Mouse (Mus musculus): ENCODE data around the gene Eif2s1. TPM values are rescaled to one million over a fixed set of nuclear protein-coding genes. Genes with fewer than 3 reads are reported as not detected.
A peak's percentile ranks its signal among the peaks of the same experiment; 100 is the strongest.

Gene Eif2s1
- polyA plus RNA-seq, 1 experiment, result 8.6 TPM

- no peak for DNase-seq
- WGBS, result 22% methylated on average over 16 of the region's 16 CpGs
- no peak for TF ChIP-seq CTCF (IDR thresholded peaks at IDR 0.05; ENCODE audit: insufficient read depth, low read length)
- no peak for TF ChIP-seq POLR2A (IDR thresholded peaks at IDR 0.05; ENCODE audit: borderline replicate concordance, extremely low read depth, low read depth, low read length)
- Histone ChIP-seq H3K4me1 (ENCODE audit: control insufficient read depth, insufficient read depth, low read length) (peaks cover 6% of the 10 kb centered on the region), H3K4me3 (replicated peaks; ENCODE audit: extremely low read depth, low read depth, low read length) (no peak overlapping the region)
Measured at GRCm38 (mm10) chr12:78910684-78911461, 49.3 kb downstream of the Eif2s1 start.

- Histone ChIP-seq H3K4me1 (ENCODE audit: control insufficient read depth, insufficient read depth, low read length) (peaks cover 3% of the 10 kb centered on the region), H3K4me3 (replicated peaks; ENCODE audit: extremely low read depth, low read depth, low read length) (no peak overlapping the region)
- TF ChIP-seq POLR2A (IDR thresholded peaks at IDR 0.05; ENCODE audit: borderline replicate concordance, extremely low read depth, low read depth, low read length) (no peak), CTCF (IDR thresholded peaks at IDR 0.05; ENCODE audit: insufficient read depth, low read length) (no peak)
- peak; percentile 21 for DNase-seq
- 4% methylated on average over 37 of the region's 37 CpGs for WGBS
Measured at GRCm38 (mm10) chr12:78911707-78912417, 50.2 kb downstream of the Eif2s1 start.

GRCm38 (mm10) chr12:78914458-78914857, 52.8 kb downstream of the Eif2s1 start:
- TF ChIP-seq POLR2A (IDR thresholded peaks at IDR 0.05; ENCODE audit: borderline replicate concordance, extremely low read depth, low read depth, low read length) (no peak), CTCF (IDR thresholded peaks at IDR 0.05; ENCODE audit: insufficient read depth, low read length) (no peak)
- WGBS, result 81% methylated on average over 4 of the region's 4 CpGs
- no peak for DNase-seq
- Histone ChIP-seq H3K4me3 (replicated peaks; ENCODE audit: extremely low read depth, low read depth, low read length) (no peak overlapping the region), H3K4me1 (ENCODE audit: control insufficient read depth, insufficient read depth, low read length) (peaks cover 6% of the 10 kb centered on the region; the same call in 1 of the 2 replicates)

GRCm38 (mm10) chr12:78915561-78915960, 53.9 kb downstream of the Eif2s1 start:
- 74% methylated on average over 3 of the region's 3 CpGs for WGBS
- Histone ChIP-seq H3K4me1 (ENCODE audit: control insufficient read depth, insufficient read depth, low read length) (peaks cover 6% of the 10 kb centered on the region; the same call in 1 of the 2 replicates), H3K4me3 (replicated peaks; ENCODE audit: extremely low read depth, low read depth, low read length) (no peak overlapping the region)
- no peak for DNase-seq
- TF ChIP-seq POLR2A (IDR thresholded peaks at IDR 0.05; ENCODE audit: borderline replicate concordance, extremely low read depth, low read depth, low read length) (no peak), CTCF (IDR thresholded peaks at IDR 0.05; ENCODE audit: insufficient read depth, low read length) (no peak)

- TF ChIP-seq POLR2A (IDR thresholded peaks at IDR 0.05; ENCODE audit: borderline replicate concordance, extremely low read depth, low read depth, low read length) (no peak), CTCF (IDR thresholded peaks at IDR 0.05; ENCODE audit: insufficient read depth, low read length) (no peak)
- H3K4me1 ChIP-seq (ENCODE audit: control insufficient read depth, insufficient read depth, low read length), result peaks cover 6% of the 10 kb centered on the region; the same call in 1 of the 2 replicates
Measured at GRCm38 (mm10) chr12:78916278-78916677, 54.7 kb downstream of the Eif2s1 start.

GRCm38 (mm10) chr12:78918227-78919078, 56.8 kb downstream of the Eif2s1 start:
- Histone ChIP-seq H3K4me1 (ENCODE audit: control insufficient read depth, insufficient read depth, low read length) (peaks cover 3% of the 10 kb centered on the region; the same call in 1 of the 2 replicates), H3K4me3 (replicated peaks; ENCODE audit: extremely low read depth, low read depth, low read length) (no peak overlapping the region)
- DNase-seq, result peak; percentile 73
- WGBS, result 10% methylated on average over 11 of the region's 11 CpGs
- TF ChIP-seq CTCF (IDR thresholded peaks at IDR 0.05; ENCODE audit: insufficient read depth, low read length) (peak; percentile 89), POLR2A (IDR thresholded peaks at IDR 0.05; ENCODE audit: borderline replicate concordance, extremely low read depth, low read depth, low read length) (no peak)

More at GRCm38 (mm10) chr12:78916278-78916677, 54.7 kb downstream of the Eif2s1 start:
- H3K4me3 ChIP-seq (replicated peaks; ENCODE audit: extremely low read depth, low read depth, low read length), result no peak overlapping the region
- no peak for DNase-seq
- 83% methylated on average over 3 of the region's 3 CpGs for WGBS

- peak; percentile 34 for DNase-seq
- WGBS, result 16% methylated on average over 16 of the region's 16 CpGs
- TF ChIP-seq POLR2A (IDR thresholded peaks at IDR 0.05; ENCODE audit: borderline replicate concordance, extremely low read depth, low read depth, low read length), result no peak
- peak; percentile 61 for TF ChIP-seq CTCF (IDR thresholded peaks at IDR 0.05; ENCODE audit: insufficient read depth, low read length)
- no peak overlapping the region for H3K4me3 ChIP-seq (replicated peaks; ENCODE audit: extremely low read depth, low read depth, low read length)
- peaks cover 3% of the 10 kb centered on the region; the same call in 1 of the 2 replicates for H3K4me1 ChIP-seq (ENCODE audit: control insufficient read depth, insufficient read depth, low read length)
Measured at GRCm38 (mm10) chr12:78919079-78919712, 57.6 kb downstream of the Eif2s1 start.

- peaks cover 3% of the 10 kb centered on the region; the same call in 1 of the 2 replicates for H3K4me1 ChIP-seq (ENCODE audit: control insufficient read depth, insufficient read depth, low read length)
- WGBS, result 40% methylated on average over 4 of the region's 4 CpGs
- no peak overlapping the region for H3K4me3 ChIP-seq (replicated peaks; ENCODE audit: extremely low read depth, low read depth, low read length)
- no peak for DNase-seq
- TF ChIP-seq CTCF (IDR thresholded peaks at IDR 0.05; ENCODE audit: insufficient read depth, low read length), result no peak
- no peak for TF ChIP-seq POLR2A (IDR thresholded peaks at IDR 0.05; ENCODE audit: borderline replicate concordance, extremely low read depth, low read depth, low read length)
Measured at GRCm38 (mm10) chr12:78921421-78921820, 59.8 kb downstream of the Eif2s1 start.
